Mouse (Mus musculus): Measurements from ENCODE around the gene Rab11fip4. TPM values are rescaled to one million over a fixed set of nuclear protein-coding genes. Genes with fewer than 3 reads are reported as not detected.

Gene Rab11fip4
- polyA plus RNA-seq, 1 experiment = 0.11 TPM

- H3K36me3 ChIP-seq (ENCODE audit: control insufficient read depth, insufficient read depth) = no peaks in the 10 kb centered on the region
- no peaks in the 10 kb centered on the region for H3K79me2 ChIP-seq (ENCODE audit: control insufficient read depth, insufficient read depth)
- TF ChIP-seq MAX (IDR thresholded peaks at IDR 0.05) (no peak), USF1 (IDR thresholded peaks at IDR 0.05; ENCODE audit: low read depth) (no peak), MYOG (IDR thresholded peaks at IDR 0.05; ENCODE audit: control insufficient read depth, extremely low read depth, insufficient read length) (no peak), CEBPB (IDR thresholded peaks at IDR 0.05; ENCODE audit: low read depth) (no peak), FOSL1 (IDR thresholded peaks at IDR 0.05; ENCODE audit: insufficient read depth, low read length, poor library complexity, severe bottlenecking) (no peak)
- no peaks in the 10 kb centered on the region for H3K79me3 ChIP-seq (ENCODE audit: low read depth)
- H3K27me3 ChIP-seq (ENCODE audit: control insufficient read depth, insufficient read depth, insufficient read length) = peaks cover 35% of the 10 kb centered on the region
- H3K4me3 ChIP-seq (ENCODE audit: insufficient read depth, poor library complexity, severe bottlenecking) = no peak overlapping the region
- no peak overlapping the region for H3ac ChIP-seq (ENCODE audit: control insufficient read depth, insufficient read length, low read depth)
Measured at GRCm38 (mm10) chr11:79681182-79681581, 90.2 kb downstream of the Rab11fip4 start.

- H3K4me3 ChIP-seq (ENCODE audit: insufficient read depth, poor library complexity, severe bottlenecking) = no peak overlapping the region
- H3K79me3 ChIP-seq (ENCODE audit: low read depth) = no peaks in the 10 kb centered on the region
- no peaks in the 10 kb centered on the region for H3K79me2 ChIP-seq (ENCODE audit: control insufficient read depth, insufficient read depth)
- no peak for TF ChIP-seq CTCF (IDR thresholded peaks at IDR 0.05; ENCODE audit: control insufficient read depth, insufficient read depth, insufficient read length)
- TF ChIP-seq MAX (IDR thresholded peaks at IDR 0.05) = no peak
- TF ChIP-seq FOSL1 (IDR thresholded peaks at IDR 0.05; ENCODE audit: insufficient read depth, low read length, poor library complexity, severe bottlenecking) = no peak
- no peak for TF ChIP-seq MYOG (IDR thresholded peaks at IDR 0.05; ENCODE audit: control insufficient read depth, extremely low read depth, insufficient read length)
- TF ChIP-seq CEBPB (IDR thresholded peaks at IDR 0.05; ENCODE audit: low read depth) = no peak
- no peak for TF ChIP-seq MYOD1 (IDR thresholded peaks at IDR 0.05; ENCODE audit: control insufficient read depth, insufficient read length, low read depth)
- no peak for TF ChIP-seq USF1 (IDR thresholded peaks at IDR 0.05; ENCODE audit: low read depth)
- peaks cover 35% of the 10 kb centered on the region for H3K27me3 ChIP-seq (ENCODE audit: control insufficient read depth, insufficient read depth, insufficient read length)
- no peak overlapping the region for H3ac ChIP-seq (ENCODE audit: control insufficient read depth, insufficient read length, low read depth)
- no peaks in the 10 kb centered on the region for H3K36me3 ChIP-seq (ENCODE audit: control insufficient read depth, insufficient read depth)
Measured at GRCm38 (mm10) chr11:79681798-79682197, 90.8 kb downstream of the Rab11fip4 start.

GRCm38 (mm10) chr11:79685109-79685508 is 94.1 kb downstream of the Rab11fip4 start:
- Histone ChIP-seq H3K4me3 (ENCODE audit: insufficient read depth, poor library complexity, severe bottlenecking) (no peak overlapping the region), H3K79me3 (ENCODE audit: low read depth) (no peaks in the 10 kb centered on the region), H3K36me3 (ENCODE audit: control insufficient read depth, insufficient read depth) (no peaks in the 10 kb centered on the region), H3ac (ENCODE audit: control insufficient read depth, insufficient read length, low read depth) (no peak overlapping the region), H3K27me3 (ENCODE audit: control insufficient read depth, insufficient read depth, insufficient read length) (peaks cover 29% of the 10 kb centered on the region), H3K79me2 (ENCODE audit: control insufficient read depth, insufficient read depth) (no peaks in the 10 kb centered on the region)
- TF ChIP-seq FOSL1 (IDR thresholded peaks at IDR 0.05; ENCODE audit: insufficient read depth, low read length, poor library complexity, severe bottlenecking) (no peak), MAX (IDR thresholded peaks at IDR 0.05) (no peak), MYOG (IDR thresholded peaks at IDR 0.05; ENCODE audit: control insufficient read depth, extremely low read depth, insufficient read length) (no peak), MYOD1 (IDR thresholded peaks at IDR 0.05; ENCODE audit: control insufficient read depth, insufficient read length, low read depth) (no peak), CEBPB (IDR thresholded peaks at IDR 0.05; ENCODE audit: low read depth) (no peak), CTCF (IDR thresholded peaks at IDR 0.05; ENCODE audit: control insufficient read depth, insufficient read depth, insufficient read length) (no peak)

GRCm38 (mm10) chr11:79686501-79687121 is 95.6 kb downstream of the Rab11fip4 start:
- no peaks in the 10 kb centered on the region for H3K79me3 ChIP-seq (ENCODE audit: low read depth)
- H3K79me2 ChIP-seq (ENCODE audit: control insufficient read depth, insufficient read depth) = no peaks in the 10 kb centered on the region
- H3K36me3 ChIP-seq (ENCODE audit: control insufficient read depth, insufficient read depth) = no peaks in the 10 kb centered on the region
- no peak overlapping the region for H3K4me3 ChIP-seq (ENCODE audit: insufficient read depth, poor library complexity, severe bottlenecking)
- no peak for TF ChIP-seq MYOD1 (IDR thresholded peaks at IDR 0.05; ENCODE audit: control insufficient read depth, insufficient read length, low read depth)
- peak; percentile 90 for TF ChIP-seq CTCF (IDR thresholded peaks at IDR 0.05; ENCODE audit: control insufficient read depth, insufficient read depth, insufficient read length)
- TF ChIP-seq USF1 (IDR thresholded peaks at IDR 0.05; ENCODE audit: low read depth) = no peak
- H3K27me3 ChIP-seq (ENCODE audit: control insufficient read depth, insufficient read depth, insufficient read length) = peaks cover 21% of the 10 kb centered on the region
- no peak overlapping the region for H3ac ChIP-seq (ENCODE audit: control insufficient read depth, insufficient read length, low read depth)

GRCm38 (mm10) chr11:79689916-79690315 is 98.9 kb downstream of the Rab11fip4 start:
- H3ac ChIP-seq (ENCODE audit: control insufficient read depth, insufficient read length, low read depth) = no peak overlapping the region
- TF ChIP-seq FOSL1 (IDR thresholded peaks at IDR 0.05; ENCODE audit: insufficient read depth, low read length, poor library complexity, severe bottlenecking) (no peak), CEBPB (IDR thresholded peaks at IDR 0.05; ENCODE audit: low read depth) (no peak), MYOD1 (IDR thresholded peaks at IDR 0.05; ENCODE audit: control insufficient read depth, insufficient read length, low read depth) (no peak), MYOG (IDR thresholded peaks at IDR 0.05; ENCODE audit: control insufficient read depth, extremely low read depth, insufficient read length) (no peak), USF1 (IDR thresholded peaks at IDR 0.05; ENCODE audit: low read depth) (no peak), CTCF (IDR thresholded peaks at IDR 0.05; ENCODE audit: control insufficient read depth, insufficient read depth, insufficient read length) (no peak), MAX (IDR thresholded peaks at IDR 0.05) (no peak)
- H3K36me3 ChIP-seq (ENCODE audit: control insufficient read depth, insufficient read depth) = no peaks in the 10 kb centered on the region
- no peak overlapping the region for H3K4me3 ChIP-seq (ENCODE audit: insufficient read depth, poor library complexity, severe bottlenecking)
- H3K27me3 ChIP-seq (ENCODE audit: control insufficient read depth, insufficient read depth, insufficient read length) = peaks cover 3% of the 10 kb centered on the region
- no peaks in the 10 kb centered on the region for H3K79me2 ChIP-seq (ENCODE audit: control insufficient read depth, insufficient read depth)
- H3K79me3 ChIP-seq (ENCODE audit: low read depth) = no peaks in the 10 kb centered on the region

- Histone ChIP-seq H3K79me3 (ENCODE audit: low read depth) (no peaks in the 10 kb centered on the region), H3K79me2 (ENCODE audit: control insufficient read depth, insufficient read depth) (no peaks in the 10 kb centered on the region), H3K27me3 (ENCODE audit: control insufficient read depth, insufficient read depth, insufficient read length) (no peaks in the 10 kb centered on the region), H3K36me3 (ENCODE audit: control insufficient read depth, insufficient read depth) (no peaks in the 10 kb centered on the region), H3K4me3 (ENCODE audit: insufficient read depth, poor library complexity, severe bottlenecking) (no peak overlapping the region), H3ac (ENCODE audit: control insufficient read depth, insufficient read length, low read depth) (no peak overlapping the region)
- no peak for TF ChIP-seq MYOD1 (IDR thresholded peaks at IDR 0.05; ENCODE audit: control insufficient read depth, insufficient read length, low read depth)
- no peak for TF ChIP-seq USF1 (IDR thresholded peaks at IDR 0.05; ENCODE audit: low read depth)
- TF ChIP-seq CEBPB (IDR thresholded peaks at IDR 0.05; ENCODE audit: low read depth) = no peak
- TF ChIP-seq CTCF (IDR thresholded peaks at IDR 0.05; ENCODE audit: control insufficient read depth, insufficient read depth, insufficient read length) = no peak
- TF ChIP-seq MAX (IDR thresholded peaks at IDR 0.05) = no peak
- no peak for TF ChIP-seq MYOG (IDR thresholded peaks at IDR 0.05; ENCODE audit: control insufficient read depth, extremely low read depth, insufficient read length)
- no peak for TF ChIP-seq FOSL1 (IDR thresholded peaks at IDR 0.05; ENCODE audit: insufficient read depth, low read length, poor library complexity, severe bottlenecking)
Measured at GRCm38 (mm10) chr11:79691513-79691912, 100.5 kb downstream of the Rab11fip4 start.

All from C2C12 (cell line).